Mouse (Mus musculus): ENCODE data around the gene Rbfox2. TPM values are rescaled to one million over a fixed set of nuclear protein-coding genes. Genes with fewer than 3 reads are reported as not detected.

Gene Rbfox2
- polyA plus RNA-seq, 1 experiment from 2014 or later: 0.27 TPM

DNA sequence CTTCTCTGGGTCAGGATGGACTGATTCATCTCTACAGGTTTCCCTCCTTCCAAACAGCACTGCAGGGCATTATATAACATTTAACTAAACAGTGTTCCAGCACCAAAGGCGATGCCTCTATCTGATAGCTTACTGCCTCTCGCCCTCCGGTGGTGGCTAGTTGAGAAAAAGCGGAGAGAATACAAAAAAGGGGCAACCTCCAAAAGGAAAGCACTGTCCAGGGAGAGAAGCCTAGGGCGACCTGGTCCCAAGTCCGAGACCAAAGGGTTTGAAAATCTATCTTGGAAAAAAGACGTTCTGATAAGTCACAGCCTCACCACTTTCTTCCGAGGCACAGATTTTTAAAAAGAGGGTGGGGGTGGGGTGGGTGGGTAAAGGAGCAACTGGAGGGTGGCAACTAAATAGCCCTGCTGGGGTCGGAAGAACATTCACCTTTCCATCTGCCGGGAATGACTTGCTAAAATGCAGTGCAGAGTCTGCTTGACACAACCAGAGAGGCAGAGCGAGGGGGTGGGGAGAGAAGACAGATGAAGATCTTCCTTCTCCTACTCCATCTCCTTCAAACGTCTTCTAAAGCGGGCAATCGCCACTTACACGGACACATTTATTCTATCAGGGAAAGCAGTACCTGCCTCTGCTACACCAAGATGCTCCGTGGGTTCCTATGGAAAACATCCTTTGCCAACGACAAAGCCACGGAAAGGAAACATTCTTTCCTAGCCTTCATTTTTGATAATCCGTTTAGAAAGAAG is 154.3 kb downstream of the Rbfox2 start:
- Histone ChIP-seq H3K36me3 (ENCODE audit: inconsistent target) (no peaks in the 10 kb centered on the region), H3K4me3 (ENCODE audit: inconsistent target) (no peak overlapping the region), H3K27ac (no peak overlapping the region), H3K79me2 (ENCODE audit: inconsistent target) (no peaks in the 10 kb centered on the region)
- whole genome bisulfite sequencing (ENCODE audit: missing documents): 4% methylated on average over 19 of the region's 19 CpGs

DNA sequence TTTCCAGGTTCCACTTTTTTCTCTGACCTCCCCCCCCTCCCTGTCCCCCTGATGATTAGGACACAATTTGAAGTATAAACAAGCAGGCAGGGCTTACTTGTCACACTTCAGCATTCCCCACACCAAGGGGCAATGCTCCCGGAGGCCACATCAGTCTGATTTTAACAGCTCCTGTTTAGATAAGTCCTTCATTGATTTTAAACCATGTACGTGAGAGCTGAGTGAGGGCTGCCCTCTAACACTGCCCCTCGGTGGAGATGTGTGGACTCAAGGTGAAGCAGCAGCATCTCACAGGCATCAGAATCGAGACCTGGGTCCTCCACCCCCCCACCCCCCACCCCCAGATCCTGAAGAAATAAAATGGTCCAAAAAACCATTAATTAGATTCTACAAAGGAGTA is 155.0 kb downstream of the Rbfox2 start:
- Histone ChIP-seq H3K27ac (no peak overlapping the region), H3K36me3 (ENCODE audit: inconsistent target) (no peaks in the 10 kb centered on the region), H3K4me3 (ENCODE audit: inconsistent target) (no peak overlapping the region), H3K79me2 (ENCODE audit: inconsistent target) (no peaks in the 10 kb centered on the region)
- 56% methylated on average over 4 of the region's 4 CpGs for WGBS (ENCODE audit: missing documents)

DNA sequence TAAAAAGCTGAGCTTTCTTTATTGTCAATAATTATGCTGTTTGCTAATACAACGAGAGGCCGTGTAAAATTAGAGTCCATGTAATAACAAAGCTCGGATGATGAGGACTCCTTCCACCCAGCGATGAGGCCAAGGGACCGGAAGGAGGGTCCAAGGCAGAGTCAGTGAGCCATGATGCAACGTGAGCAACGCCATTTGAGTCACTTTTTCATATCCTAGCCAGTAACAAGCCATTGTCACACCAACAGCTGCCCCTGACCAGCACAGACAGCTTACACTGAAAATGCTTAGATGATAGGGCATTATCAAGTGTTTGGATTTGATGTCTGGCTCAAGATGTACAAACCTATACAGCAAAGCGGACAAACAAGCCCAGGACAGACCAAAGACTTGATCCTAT is 155.6 kb downstream of the Rbfox2 start:
- 93% methylated on average over 8 of the region's 8 CpGs for WGBS (ENCODE audit: missing documents)
- Histone ChIP-seq H3K36me3 (ENCODE audit: inconsistent target) (no peaks in the 10 kb centered on the region), H3K4me3 (ENCODE audit: inconsistent target) (no peak overlapping the region), H3K27ac (no peak overlapping the region), H3K79me2 (ENCODE audit: inconsistent target) (no peaks in the 10 kb centered on the region)

DNA sequence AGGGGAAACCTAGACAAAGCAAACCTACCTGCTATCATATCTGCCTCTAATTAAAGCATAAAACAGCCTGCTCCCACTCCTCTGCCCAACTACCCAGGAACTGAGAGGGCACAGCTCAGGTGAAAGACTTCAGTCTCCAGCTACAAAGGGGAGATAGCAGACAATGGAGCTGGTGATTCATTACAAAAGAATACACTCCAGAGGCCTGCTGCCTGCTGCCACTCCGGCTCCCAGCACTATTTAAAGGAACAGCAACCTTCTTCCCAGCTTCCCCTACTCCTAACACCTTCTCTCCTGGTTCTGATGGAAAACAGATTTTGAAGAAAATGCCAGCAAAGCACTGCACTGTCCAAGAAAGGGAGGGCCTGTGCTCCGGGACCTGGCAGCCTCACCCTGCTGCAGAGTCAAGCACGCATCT is 156.4 kb downstream of the Rbfox2 start:
- 84% methylated on average over 3 of the region's 3 CpGs for WGBS (ENCODE audit: missing documents)
- Histone ChIP-seq H3K79me2 (ENCODE audit: inconsistent target) (no peaks in the 10 kb centered on the region), H3K27ac (no peak overlapping the region)

DNA sequence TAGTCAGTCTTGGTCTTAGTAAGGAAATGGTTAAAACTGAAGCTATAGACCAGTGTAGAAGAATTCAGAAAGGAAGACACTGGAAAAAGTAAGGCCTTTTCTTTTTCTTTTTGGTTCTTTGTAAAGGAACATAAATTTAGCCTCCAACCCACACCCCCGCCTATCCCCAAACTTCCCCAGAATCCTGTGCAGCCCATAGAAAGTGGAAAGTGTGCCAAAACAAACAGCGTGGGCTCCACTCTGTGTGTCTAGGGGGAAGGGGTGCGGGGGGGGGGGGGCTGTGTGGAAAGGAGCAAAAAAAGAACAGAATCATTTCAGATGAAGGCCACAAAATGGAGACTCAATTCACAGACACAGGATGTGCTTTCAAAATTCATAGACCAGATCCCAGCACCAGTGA is 156.8 kb downstream of the Rbfox2 start:
- H3K27ac ChIP-seq: no peak overlapping the region
- no peaks in the 10 kb centered on the region for H3K79me2 ChIP-seq (ENCODE audit: inconsistent target)
- no peak overlapping the region for H3K4me3 ChIP-seq (ENCODE audit: inconsistent target)
- no peaks in the 10 kb centered on the region for H3K36me3 ChIP-seq (ENCODE audit: inconsistent target)
- 23% methylated on average over 2 of the region's 3 CpGs for WGBS (ENCODE audit: missing documents)

More for the DNA sequence above, 156.4 kb downstream of the Rbfox2 start:
- no peak overlapping the region for H3K4me3 ChIP-seq (ENCODE audit: inconsistent target)
- no peaks in the 10 kb centered on the region for H3K36me3 ChIP-seq (ENCODE audit: inconsistent target)

DNA sequence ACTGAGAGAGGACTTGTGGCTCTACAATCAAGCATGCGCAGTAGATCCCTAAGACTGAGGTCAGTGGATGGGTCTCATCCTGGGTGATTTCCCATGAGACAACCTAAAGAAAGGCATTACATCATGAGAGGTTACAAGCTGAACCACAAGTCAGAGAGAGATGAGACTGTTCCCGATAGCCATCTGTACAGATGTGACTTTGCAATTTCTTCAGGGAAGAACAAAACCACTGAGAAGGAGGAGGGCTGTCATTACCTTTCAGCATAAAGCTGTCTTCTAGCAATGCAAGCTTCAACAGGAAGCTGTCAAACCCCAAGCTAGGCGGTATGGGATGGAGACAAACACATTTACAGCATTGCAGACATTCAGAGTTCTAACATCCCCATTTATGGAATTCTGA is 157.3 kb downstream of the Rbfox2 start:
- no peaks in the 10 kb centered on the region for H3K36me3 ChIP-seq (ENCODE audit: inconsistent target)
- 29% methylated on average over 3 of the region's 3 CpGs for WGBS (ENCODE audit: missing documents)
- H3K4me3 ChIP-seq (ENCODE audit: inconsistent target): no peak overlapping the region
- no peak overlapping the region for H3K27ac ChIP-seq
- no peaks in the 10 kb centered on the region for H3K79me2 ChIP-seq (ENCODE audit: inconsistent target)

DNA sequence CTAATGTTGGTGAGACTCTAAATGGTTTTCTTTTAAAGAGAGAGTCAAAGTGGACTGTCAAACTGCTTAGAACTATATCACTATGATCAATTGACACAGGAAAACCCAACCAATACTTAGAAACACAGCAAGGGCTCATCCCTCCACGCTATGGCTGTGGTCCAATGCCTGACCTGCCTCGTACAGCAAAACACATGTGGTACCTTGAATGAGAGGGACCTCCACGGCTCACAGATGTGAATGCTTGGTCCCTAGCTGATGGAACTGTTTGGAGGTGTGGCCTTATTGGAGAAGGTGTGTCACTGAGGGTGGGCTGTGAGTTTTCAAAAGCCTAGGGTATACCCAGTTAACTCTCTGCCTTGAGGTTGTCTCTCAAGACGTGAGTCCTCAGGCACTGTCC is 159.9 kb downstream of the Rbfox2 start:
- 98% methylated on average over 4 of the region's 4 CpGs for WGBS (ENCODE audit: missing documents)
- H3K79me2 ChIP-seq (ENCODE audit: inconsistent target): no peaks in the 10 kb centered on the region
- H3K27ac ChIP-seq: no peak overlapping the region
- H3K4me3 ChIP-seq (ENCODE audit: inconsistent target): no peak overlapping the region
- H3K36me3 ChIP-seq (ENCODE audit: inconsistent target): no peaks in the 10 kb centered on the region

DNA sequence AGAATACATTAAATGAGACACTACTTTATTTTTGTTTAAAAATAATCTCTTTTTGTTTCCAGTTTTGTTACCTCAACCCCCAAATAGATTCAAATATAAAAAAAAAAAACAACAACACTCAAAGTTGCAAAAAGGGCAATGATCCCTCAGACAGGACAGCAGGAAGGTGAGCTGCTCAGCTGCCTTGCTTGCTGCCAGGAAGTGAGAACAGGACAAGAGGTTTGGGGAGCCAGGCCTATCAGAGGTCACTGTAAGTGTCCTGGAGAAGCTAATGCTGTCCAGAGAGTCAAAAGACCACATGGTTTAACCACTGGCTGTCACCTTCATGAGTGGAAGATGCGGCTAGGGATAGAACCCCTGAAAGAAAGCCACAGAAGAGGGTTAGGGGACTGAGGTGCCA is 161.8 kb downstream of the Rbfox2 start:
- Histone ChIP-seq H3K36me3 (ENCODE audit: inconsistent target) (no peaks in the 10 kb centered on the region), H3K79me2 (ENCODE audit: inconsistent target) (no peaks in the 10 kb centered on the region), H3K4me3 (ENCODE audit: inconsistent target) (no peak overlapping the region), H3K27ac (no peak overlapping the region)
- WGBS (ENCODE audit: missing documents): 100% methylated on average over 1 of the region's 1 CpGs

DNA sequence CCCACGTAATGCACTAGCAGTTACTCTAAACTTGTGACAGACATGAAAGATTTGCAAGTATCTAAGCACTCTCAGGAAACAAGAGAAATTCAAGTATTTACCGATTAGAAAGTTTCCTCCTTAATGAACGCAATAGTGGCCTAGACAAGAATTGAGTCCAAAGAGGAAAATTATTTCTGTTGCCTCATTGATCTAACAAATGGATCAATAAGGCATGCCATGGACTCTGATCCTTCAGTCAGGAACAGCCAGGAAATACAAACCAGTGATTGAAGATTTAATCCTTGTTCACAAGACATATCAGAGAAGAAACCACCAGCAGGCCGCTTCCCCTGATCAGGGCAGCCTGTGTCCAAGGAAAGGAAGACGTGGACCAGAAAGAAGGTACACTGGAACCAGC is 164.0 kb downstream of the Rbfox2 start:
- H3K79me2 ChIP-seq (ENCODE audit: inconsistent target): no peaks in the 10 kb centered on the region
- H3K4me3 ChIP-seq (ENCODE audit: inconsistent target): no peak overlapping the region
- no peak overlapping the region for H3K27ac ChIP-seq
- H3K36me3 ChIP-seq (ENCODE audit: inconsistent target): no peaks in the 10 kb centered on the region
- WGBS (ENCODE audit: missing documents): 98% methylated on average over 5 of the region's 5 CpGs

DNA sequence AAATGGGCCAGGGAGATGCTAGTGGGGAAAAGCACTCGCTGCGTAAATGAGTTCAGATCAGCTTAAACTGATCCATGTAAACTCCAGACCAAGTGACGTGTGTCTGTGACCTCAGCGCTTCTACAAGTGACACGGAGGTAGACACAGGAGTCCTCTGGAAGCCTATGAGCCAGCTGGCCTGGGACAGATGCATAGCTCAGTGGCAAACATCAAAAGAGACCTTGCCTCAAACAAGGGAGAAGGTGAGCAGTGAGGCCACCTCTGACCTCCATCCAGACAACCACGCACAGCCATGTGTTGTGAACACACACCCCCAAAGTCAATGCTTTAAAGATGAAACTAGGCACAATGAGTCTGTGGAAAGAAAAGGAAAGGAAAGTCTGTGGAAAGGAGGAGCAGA is 164.5 kb downstream of the Rbfox2 start:
- H3K4me3 ChIP-seq (ENCODE audit: inconsistent target): no peak overlapping the region
- WGBS (ENCODE audit: missing documents): 94% methylated on average over 6 of the region's 6 CpGs
- H3K79me2 ChIP-seq (ENCODE audit: inconsistent target): no peaks in the 10 kb centered on the region
- no peaks in the 10 kb centered on the region for H3K36me3 ChIP-seq (ENCODE audit: inconsistent target)
- no peak overlapping the region for H3K27ac ChIP-seq

DNA sequence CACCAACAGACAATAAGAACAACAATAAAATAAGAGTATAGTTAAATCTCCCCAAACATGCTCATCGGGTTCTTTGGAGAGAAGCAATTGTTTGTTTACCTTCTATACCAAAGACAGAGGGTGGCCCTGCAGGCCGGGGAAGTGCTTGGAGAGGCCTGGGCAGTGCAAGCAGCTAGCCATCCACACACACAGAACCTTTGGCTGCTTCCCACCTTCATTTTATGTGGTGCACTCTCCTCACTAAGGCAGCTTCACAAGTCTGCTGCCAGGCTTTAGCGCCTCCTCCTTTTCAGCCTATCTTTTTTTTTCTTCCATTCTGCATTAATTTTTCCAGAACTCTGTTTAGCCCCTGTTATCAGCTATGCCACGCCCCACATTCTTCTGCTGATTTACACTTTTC is 165.1 kb downstream of the Rbfox2 start:
- Histone ChIP-seq H3K79me2 (ENCODE audit: inconsistent target) (no peaks in the 10 kb centered on the region), H3K36me3 (ENCODE audit: inconsistent target) (no peaks in the 10 kb centered on the region), H3K4me3 (ENCODE audit: inconsistent target) (no peak overlapping the region), H3K27ac (no peak overlapping the region)
- 88% methylated on average over 4 of the region's 4 CpGs for WGBS (ENCODE audit: missing documents)

DNA sequence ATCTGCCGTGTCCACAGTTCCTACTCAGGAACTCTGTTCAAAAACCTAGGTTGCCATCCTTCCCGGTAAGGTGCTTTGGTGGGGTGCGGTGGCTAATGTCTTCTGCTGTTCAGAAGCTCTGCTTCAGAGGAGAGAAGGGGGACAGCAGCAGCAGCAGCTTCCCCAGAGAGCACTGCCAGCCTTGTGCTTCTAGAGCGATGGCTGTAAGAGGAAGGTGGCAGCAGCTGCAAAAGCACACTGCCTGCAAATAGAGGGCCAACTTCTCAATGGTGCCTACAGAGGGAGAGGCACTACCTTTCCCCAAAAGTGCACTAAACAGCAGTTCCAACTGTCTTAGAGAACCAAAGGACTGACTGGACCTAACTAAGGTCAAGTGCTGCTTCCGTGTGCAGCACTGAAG is 168.5 kb downstream of the Rbfox2 start:
- WGBS (ENCODE audit: missing documents): 81% methylated on average over 5 of the region's 5 CpGs
- H3K4me3 ChIP-seq (ENCODE audit: inconsistent target): no peak overlapping the region
- no peaks in the 10 kb centered on the region for H3K36me3 ChIP-seq (ENCODE audit: inconsistent target)
- H3K27ac ChIP-seq: no peak overlapping the region
- H3K79me2 ChIP-seq (ENCODE audit: inconsistent target): no peaks in the 10 kb centered on the region

DNA sequence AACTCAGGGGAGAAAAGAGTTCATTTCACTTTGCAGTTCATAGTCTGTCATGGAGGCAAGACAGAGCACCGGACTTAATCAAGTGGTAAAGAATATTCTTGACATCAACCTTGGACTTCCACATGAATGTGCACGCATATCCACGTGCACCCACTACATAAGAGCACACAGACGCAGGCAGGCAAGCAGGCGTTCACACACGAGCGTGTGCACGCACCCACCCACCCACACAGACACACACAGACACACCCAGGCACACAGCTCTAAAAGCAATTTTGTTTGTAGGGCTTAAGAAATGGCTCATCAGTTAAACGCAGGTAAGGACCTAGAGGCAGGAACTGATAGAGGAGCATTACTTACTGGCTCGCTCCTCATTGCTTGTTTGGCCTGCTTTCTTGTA is 172.3 kb downstream of the Rbfox2 start:
- Histone ChIP-seq H3K36me3 (ENCODE audit: inconsistent target) (no peaks in the 10 kb centered on the region), H3K79me2 (ENCODE audit: inconsistent target) (no peaks in the 10 kb centered on the region), H3K27ac (no peak overlapping the region), H3K4me3 (ENCODE audit: inconsistent target) (no peak overlapping the region)
- whole genome bisulfite sequencing (ENCODE audit: missing documents): 97% methylated on average over 10 of the region's 10 CpGs

DNA sequence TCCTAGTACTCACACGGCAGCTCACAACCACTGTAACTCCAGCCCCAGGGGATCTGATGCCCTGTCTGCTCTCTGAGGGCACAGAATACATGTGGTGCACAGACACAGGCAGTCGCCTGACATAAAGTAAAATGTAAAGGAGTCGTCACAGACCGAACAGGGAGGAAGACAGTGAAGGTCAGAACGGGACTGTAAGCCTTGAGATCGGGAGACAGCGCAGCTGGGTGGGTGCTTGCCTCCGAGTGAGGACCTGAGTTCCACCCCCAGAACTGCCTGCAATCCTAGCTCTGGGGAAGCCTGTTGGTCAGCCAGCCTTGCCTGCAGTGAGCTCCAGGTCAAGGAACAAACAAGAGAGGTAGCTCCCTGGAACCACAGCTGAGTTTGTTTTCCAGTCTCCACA is 177.7 kb downstream of the Rbfox2 start:
- Histone ChIP-seq H3K79me2 (ENCODE audit: inconsistent target) (no peaks in the 10 kb centered on the region), H3K36me3 (ENCODE audit: inconsistent target) (no peaks in the 10 kb centered on the region), H3K4me3 (ENCODE audit: inconsistent target) (no peak overlapping the region), H3K27ac (no peak overlapping the region)
- WGBS (ENCODE audit: missing documents): 96% methylated on average over 8 of the region's 8 CpGs

DNA sequence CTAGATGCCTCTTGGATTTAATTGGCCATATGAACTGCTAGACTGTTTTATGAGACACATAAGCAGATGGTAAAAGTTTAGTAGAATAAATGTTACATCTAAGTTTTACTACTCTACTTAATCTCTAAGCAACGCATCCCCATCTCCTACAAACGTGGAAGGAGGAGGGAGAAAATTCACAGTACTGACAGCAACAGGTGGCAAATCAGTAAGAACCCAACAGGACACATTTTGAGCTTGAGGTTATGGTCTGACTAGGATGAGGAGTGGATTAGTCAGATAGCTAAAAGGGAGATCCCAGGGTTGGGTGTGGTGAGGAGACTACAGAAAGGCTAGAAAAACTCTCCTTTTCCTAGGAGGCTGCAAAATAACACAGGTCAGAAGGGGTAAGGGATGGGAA is 179.1 kb downstream of the Rbfox2 start:
- WGBS (ENCODE audit: missing documents): 95% methylated on average over 2 of the region's 2 CpGs
- H3K27ac ChIP-seq: no peak overlapping the region
- H3K4me3 ChIP-seq (ENCODE audit: inconsistent target): no peak overlapping the region
- no peaks in the 10 kb centered on the region for H3K79me2 ChIP-seq (ENCODE audit: inconsistent target)
- H3K36me3 ChIP-seq (ENCODE audit: inconsistent target): no peaks in the 10 kb centered on the region

DNA sequence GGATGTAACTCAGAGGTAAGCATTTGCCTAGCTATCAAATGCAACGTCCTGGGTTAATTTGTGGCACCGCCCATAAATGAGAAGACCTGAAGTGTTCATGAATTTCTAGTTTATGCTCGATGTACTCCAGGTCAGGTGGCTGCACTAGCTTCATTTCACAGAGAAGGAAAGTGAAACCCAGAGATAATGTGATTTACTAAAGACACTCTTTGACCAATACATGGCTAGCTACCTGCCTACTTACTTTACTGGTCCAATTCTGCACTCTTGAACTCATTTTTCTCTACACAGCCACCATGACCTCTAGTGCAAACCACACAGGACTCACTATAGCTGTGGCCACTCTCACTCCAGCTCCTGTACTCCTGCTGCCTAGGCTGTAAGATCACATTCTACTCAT is 180.1 kb downstream of the Rbfox2 start:
- no peak overlapping the region for H3K27ac ChIP-seq
- 87% methylated on average over 3 of the region's 3 CpGs for WGBS (ENCODE audit: missing documents)

More for the DNA sequence above, 180.1 kb downstream of the Rbfox2 start:
- Histone ChIP-seq H3K4me3 (ENCODE audit: inconsistent target) (no peak overlapping the region), H3K36me3 (ENCODE audit: inconsistent target) (no peaks in the 10 kb centered on the region), H3K79me2 (ENCODE audit: inconsistent target) (no peaks in the 10 kb centered on the region)

All from macrophage (primary cell).